Mouse (Mus musculus) retina, embryonic 14.5 days (tissue): ENCODE data around the gene Kcnip2.

Source experiments
- DNase-seq: peaks from one replicate; pipeline ENCODE4 v3.0.0-alpha.2; 2015; ENCODE audit warnings: low spot score

The Kcnip2 gene

DNA sequence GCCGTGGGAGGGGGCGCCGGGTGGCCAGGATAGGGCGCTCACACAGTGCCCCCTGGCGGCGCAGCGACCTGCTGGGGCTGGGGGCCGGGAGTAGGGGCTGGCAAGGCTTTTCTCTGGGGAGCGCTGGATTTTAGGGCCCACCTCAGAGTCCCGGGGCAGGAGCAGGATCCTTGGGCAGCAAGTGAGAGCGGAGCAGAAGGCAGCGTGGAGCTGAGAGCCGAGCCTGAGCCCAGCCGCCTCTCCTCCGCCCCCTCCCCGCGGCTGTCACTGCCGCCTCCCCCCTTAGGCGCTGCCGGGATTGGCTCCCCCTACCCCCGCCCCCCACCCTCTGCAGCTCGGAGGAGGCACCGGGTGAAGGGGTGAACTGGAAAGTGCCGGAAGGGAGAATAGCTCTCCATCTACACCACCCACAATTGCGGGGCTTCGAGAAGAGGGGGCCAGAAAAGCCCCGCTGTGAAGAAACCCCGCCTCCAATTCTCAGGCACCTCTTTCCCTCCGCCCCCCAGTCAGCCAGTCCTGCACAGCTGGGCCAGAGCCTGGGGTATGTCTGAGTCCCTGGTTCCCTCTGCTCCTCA lies at the start of gene Kcnip2:
Kcnip2 (minus strand) TSS at position 231 of the 575 bp plus-strand sequence.
- DNase-seq = peak; percentile 69

DNA sequence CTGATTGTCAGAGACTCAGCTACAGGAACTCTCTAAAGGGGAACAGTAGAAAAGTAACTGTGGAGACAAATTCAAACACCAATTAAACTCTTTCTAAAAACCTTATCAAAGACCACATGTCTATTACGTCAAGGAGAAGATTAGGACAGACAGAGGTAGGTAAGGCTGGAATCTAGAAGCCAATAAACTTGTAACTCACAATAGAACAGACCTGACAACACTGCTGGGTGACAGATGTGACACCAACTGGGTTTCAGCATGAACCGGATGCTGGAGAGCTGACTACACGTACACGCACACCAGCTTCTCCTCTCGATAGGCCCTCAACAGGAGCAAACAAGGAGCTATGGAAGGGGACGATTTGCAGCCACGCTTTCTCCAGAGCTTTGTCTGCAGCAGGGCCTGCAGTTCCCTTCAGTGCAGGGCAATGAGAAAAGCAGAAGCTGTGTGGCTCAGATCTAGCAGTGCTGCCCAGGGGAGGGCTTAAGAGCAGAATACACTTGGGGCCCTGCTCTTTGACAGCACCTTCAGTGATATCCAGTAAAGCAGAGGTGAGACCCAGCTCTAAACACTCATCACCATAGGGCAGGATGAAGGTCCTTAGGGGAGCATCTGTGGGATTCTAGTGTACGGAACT lies 39.5 kb upstream of the Kcnip2 start:
- DNase-seq = no peak

DNA sequence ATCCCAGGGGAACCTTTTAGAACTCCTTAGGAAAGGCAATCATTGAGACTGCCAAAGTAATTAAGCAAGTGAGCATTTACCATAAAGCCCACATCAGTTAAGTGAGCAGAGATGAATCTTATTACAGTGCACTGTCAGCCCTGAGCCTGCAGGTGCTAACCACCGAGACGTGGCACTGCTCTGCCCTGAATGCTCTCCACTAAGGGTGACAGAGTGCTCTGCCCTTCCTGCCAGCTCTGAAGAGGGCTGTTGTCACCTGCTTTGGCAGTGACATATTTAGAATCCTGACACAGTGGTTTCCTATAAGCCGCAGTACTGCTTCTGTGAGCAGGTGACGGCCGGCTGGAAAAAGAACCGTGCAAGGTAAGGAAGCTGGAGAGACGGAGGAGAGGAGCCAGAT lies 38.7 kb upstream of the Kcnip2 start:
- DNase-seq = no peak

DNA sequence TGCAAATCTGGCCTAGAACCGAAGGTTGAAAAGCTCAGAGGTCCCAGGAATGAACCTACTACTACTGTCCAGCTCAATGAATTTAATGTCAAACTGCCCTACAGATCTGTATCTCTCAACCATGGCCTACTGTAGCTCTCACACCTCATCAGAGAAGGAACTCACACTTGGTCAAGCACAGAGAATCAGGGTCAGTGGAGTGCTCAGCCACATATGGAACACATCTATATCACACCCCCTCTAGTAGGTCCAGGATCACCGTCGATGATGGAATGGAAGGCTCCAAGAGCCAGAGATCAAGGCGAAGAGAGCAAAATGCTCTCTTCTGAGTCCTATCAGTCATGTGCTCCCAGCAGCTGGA lies 31.9 kb upstream of the Kcnip2 start:
- DNase-seq = no peak

DNA sequence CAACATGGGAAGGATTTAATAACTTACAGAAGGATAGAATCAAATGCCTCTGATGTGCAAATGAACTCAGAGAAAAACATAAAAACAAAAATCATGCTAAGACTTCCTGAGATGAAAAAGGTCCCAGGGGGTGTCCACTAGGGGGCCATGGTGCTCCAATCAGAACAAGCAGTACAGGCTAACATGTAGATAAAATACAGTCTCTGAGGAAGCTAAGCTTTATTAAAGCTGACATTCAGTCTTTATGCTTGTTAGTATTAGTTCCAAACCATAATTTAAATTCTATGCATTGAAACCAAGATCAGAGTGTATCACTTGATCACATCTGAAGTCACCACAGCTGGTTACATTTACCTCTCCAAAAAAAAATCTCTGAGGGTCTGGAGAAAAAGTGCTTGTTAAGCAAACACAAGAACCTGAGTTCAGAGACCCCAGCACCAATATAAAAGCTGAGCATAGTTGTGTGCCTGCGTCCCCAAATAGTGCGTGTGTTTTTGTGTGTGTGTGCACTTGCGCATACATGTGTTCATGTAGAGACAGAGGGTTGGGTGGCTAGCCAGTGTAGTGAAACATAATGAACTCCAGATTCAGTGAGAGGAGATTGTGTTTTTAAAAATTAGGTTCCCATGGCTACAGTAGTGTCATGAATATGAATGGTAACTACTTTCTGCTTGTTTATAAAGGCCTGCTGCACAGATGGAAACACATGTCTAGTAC lies 31.3 kb upstream of the Kcnip2 start:
- DNase-seq = no peak

DNA sequence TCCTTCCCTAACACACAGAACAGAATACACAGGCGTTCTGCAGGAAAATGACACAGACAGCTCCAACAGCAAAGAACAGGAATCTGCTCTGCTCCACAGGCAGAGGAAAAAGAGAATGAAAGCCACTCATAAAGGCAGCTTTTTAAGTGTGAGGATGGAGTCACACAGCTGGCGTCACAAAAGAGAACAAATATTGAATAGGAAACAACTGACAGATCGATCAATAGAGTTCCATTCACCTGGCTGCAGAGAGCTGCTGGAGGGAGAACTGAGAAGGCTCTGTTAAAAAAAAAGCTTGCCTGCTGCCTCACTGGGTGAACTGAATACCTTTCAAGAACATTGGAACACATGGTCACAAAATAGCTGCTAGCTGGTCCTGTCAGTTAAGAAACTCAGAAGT lies 28.3 kb upstream of the Kcnip2 start:
- no peak for DNase-seq

DNA sequence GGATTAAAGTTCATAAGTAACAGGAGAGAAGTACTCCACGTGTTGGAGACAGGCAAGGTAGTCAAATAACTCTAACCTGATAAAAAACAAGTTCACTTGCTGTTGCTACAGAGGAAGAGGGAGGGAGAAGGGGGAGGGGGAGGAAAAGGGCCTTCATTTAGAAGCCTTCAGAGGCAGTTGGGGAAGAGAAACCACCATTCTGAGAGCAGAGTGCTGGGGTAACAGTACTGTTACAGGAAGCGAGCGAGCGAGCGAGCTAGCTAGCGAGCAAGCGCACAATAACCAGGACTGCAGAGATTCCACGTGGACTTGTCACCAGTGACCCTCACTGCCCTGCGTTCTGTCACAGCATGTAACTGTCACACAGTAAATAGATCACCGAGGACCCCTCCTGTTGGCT lies 27.6 kb upstream of the Kcnip2 start:
- DNase-seq = peak; percentile 28

DNA sequence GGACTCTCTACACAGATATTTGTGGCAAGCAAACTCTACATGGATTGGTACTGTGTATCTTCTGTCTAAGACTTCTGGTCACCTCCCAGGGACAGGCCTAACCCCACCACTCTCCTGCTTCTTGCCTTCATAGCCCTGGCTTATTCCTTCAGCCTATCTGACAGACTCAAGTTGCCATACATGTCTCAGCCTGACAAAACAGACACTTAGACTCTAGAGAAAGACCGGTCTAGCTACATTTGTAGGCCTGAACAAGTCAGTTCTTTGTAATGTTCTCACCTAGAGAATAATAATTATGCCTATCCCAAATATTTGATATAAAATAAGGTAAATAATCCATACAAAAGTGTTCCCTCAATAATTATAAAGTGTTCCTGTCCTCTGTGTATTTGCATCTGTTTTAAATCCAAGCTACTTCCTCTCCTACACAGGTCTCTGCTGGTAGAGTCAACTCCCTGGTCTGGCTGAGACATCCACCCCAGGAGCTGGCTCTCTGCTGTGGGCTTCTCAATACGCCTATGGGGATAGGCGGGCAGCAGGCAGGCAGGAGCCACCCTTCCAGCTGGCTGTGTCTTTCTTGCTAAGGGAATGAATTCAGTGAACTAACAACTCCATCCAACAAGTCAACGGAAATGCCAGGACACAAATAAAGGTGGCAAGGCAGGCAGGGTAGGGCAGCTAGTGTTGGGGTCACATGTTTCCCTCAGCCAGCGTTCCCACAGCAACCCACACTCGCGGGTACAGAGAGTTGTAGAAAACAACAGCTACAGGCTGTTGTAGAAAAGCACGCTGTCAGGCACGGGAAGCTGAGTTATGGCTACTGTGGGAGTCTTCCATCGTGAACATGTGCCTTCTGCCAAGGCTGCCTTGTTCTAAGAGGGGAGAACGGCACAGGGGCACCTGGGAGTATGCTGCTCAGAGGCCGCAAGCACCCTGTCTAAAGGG lies 21.5 kb upstream of the Kcnip2 start:
- no peak for DNase-seq

DNA sequence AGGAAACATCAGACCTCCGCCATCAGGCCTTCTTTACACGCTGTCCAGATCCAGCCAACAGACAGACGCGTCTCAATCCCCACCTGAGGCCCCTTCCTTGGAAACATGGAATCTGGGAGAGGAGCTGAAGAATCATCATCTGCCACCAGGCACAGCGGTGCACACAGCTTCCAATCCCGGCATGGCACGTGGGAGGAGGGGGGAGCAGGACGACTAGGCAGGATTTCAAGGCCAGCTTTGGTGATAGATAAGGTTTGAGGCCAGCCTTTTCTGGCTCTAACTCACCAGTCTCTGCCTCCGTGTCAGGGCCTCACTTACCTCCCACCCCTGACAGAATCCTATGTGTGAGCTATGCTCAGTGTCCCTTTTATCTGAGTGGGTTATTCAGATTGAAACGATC lies 19.6 kb upstream of the Kcnip2 start:
- DNase-seq = no peak

DNA sequence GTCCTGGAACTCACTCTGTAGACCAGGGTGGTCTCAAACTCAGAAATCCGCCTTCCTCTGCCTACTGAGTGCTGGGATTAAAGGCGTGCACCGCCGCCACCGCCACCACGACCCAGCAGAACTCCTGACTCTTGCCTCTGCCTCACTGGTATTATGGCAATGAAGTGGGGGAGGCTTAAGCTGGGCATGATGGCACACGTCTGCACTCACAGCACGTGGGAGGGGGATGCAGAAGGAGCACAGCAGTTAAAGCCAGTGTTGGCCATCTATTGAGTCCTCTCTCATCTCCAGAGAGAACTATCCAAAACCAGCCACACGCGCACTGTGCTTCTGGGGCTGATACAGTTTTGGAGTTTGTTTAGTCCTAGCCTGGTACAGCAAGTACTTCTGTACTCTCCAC lies 17.8 kb upstream of the Kcnip2 start:
- DNase-seq = no peak

DNA sequence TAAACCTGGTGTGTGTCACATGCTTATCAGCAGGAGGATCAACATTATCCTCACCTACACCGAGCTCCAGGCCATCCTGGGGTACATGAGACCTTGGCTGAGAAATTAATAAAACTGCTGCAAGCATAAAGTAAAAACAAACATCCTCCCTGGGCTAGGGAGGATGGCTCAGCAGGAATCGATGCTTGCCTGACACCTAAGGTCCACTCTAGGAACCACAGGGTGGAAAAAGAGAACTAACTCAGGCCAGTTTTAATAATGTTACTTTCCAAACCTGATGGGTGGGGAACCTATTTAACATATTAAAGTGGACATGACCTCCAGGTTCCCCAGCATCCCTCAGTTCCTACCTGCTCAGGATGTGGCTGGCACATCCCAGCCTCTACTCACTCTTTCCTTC lies 14.8 kb upstream of the Kcnip2 start:
- no peak for DNase-seq

DNA sequence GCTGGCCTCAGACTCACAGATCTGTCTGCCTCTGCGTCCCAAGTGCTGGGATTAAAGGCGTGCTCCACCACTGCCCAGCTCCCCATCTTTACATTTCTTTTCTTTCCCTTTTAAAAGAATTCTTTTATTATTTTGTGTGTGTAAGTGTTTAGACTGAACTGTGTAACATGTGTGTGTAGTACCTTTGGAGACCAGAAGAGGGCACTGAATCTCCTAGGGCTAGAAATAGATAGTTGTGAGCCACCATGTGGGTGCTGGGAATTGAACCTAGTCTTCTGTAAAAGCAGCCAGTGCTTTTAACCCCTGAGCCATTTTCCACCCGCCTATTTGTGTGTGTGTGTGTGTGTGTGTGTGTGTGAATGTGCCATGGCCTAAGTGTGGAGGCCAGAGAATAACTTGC lies 11.9 kb upstream of the Kcnip2 start:
- no peak for DNase-seq

DNA sequence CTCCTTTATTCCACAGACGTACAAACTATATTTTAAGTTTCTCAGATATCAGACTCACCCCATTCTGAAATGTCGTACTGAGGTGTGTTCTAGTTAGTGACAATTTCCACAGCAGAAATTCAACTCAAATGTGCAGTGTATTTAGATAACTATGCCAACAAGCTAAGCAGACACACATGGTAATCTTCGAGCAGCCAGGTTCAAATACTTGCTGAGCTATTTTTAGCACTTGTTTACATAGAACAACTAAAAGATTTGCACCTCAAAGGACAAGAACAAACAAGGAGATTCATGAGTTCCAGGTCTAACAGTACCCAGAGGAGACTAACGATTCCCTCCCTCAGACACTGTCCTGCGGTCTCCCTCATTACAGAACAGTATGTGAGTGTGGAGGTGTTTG lies 11.3 kb upstream of the Kcnip2 start:
- DNase-seq = no peak

DNA sequence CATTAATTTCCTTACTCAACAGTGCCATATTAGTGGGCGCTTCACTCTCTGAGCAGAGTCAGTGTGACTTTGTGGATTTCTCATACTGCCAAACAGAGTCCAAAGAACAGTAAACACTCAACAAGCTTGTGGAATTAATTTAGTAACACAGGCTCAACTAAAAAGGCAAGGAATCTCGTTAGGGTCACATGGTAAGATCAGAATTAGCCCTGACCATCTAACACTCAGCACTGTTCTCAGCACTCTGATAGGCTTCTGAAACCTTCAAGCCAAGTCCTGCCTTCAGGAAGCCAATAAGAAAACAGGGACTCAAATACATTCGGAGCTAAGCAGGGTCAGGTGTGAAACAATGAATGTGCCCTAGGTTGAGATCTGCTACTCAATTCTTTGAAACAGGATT lies 10.3 kb upstream of the Kcnip2 start:
- no peak for DNase-seq

DNA sequence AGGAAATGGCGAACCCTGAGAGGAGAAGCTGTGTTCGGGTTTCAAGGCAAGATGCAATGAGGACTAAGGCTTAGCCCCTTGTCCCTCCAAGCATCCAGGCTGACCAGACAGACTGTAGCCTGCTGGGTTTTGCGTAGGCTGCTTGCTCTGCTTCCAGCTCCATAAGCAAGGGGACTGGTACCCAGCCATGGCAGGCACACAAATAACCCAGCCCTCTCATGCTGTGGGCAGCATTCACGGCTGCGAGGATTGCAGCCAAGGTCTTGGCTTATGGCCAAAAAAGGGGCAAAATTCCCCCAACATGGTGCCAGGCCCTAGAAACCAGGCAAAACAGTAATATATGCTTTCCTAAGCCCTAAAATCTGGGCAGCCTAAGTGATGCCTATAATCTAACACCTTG lies 6.0 kb upstream of the Kcnip2 start:
- DNase-seq = no peak

DNA sequence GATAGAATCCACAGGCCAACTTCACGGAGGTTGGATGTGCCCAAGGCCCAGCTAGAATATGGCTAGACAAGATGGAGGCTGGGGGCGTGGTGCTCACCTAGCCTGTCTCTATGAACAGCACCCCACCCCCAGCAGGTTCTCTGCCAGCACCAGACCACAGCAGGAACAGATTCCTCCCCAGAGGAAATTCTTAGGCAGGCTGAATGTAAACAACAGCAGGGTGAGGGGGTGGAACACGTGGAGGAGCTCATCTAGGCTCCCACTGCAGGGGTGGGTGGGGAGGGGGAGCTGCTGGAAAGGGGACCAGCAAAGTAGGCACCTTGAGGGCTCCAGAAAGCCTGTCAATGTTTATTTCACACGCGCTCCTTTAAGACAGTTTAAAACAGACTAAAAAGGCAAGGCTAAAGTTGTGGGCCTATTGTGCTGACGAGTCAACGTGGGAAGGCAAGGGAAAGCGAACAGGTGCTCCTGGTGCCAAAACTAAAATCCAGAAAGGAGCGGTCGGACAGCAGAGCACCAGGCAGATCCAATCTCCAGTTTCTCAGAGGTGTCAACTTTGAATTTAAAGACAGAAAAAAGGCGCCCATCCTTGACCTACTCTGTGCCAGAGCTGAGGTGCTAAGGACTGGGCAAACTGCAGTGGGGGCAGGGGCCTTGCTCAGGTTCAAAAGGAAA lies 2.1 kb upstream of the Kcnip2 start:
- DNase-seq = no peak

DNA sequence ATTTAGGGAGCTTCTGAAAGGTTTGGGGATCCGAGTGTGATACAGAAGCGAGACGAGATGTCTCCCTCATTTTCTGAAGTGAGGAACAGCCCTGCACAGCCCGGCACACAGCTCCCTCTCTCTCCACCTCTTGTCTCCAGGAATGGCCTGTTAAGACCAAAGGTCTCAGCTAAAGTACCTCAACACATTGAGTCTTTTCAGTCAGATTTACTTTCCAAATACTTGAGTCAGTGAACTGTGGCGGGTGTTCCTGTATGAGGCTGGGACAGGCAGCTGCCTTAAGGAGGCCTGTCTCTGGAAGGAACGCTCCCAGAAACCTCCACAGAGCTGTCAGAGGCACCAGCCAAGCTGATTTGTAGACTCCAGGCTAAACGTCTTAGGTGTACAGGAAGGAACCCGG lies 866 bp upstream of the Kcnip2 start:
- no peak for DNase-seq

DNA sequence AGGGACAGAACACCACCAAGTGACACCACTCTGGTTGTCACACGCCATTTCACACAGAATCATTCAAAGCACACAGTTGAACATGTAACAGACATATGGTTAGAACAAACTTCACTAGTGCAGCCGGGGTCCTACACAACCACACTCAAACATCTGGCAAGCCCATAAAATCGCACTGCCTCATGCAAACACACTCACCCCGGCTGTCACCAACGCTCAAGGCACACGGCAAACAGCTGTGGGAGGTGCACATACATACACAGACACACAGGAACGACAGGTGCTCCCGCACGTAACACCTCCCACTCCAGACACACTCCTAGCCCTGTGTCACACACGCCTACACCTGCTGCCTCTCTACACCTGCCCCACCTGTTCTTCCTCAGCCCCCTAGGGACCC lies 691 bp downstream of the Kcnip2 start:
- no peak for DNase-seq

DNA sequence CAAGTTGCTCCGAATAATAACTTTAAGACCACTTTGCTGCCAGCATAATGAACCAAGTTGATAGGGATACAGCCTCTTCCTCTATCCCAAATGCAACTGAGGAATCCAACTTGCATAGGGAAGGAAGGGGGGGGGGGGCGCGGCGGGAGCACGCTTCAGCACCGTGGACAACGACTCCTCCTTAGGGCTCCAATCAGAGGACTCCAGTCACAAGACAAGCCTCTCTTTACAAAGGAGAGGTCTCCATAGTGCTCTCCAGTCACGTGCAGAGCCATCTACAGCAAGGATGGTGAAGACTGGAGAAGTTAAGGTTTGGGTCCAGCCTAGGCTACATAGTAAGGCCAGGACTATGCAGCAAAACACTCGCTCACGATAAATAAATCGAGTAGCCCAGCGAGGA lies 2.1 kb downstream of the Kcnip2 start:
- DNase-seq = peak; percentile 58

DNA sequence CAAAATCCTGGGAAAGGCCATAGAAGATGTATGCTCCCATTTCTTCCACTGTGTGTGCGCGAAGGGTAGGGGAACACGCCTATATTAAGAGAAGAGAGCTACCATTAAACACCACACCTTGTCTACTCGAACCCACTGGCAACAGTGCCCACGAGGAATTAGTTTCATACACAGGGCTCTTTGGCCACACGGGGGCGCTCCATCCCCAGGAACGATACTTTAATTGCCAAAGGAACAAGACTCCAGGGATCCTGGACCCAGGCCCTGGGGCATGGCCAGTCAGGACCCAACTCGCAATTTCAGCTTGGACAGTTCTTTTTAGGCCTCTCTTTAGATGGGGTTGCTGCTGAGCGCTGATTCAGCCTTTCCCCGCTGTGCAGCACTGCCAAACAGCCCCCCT lies 2.6 kb downstream of the Kcnip2 start:
- DNase-seq = peak; percentile 91

DNA sequence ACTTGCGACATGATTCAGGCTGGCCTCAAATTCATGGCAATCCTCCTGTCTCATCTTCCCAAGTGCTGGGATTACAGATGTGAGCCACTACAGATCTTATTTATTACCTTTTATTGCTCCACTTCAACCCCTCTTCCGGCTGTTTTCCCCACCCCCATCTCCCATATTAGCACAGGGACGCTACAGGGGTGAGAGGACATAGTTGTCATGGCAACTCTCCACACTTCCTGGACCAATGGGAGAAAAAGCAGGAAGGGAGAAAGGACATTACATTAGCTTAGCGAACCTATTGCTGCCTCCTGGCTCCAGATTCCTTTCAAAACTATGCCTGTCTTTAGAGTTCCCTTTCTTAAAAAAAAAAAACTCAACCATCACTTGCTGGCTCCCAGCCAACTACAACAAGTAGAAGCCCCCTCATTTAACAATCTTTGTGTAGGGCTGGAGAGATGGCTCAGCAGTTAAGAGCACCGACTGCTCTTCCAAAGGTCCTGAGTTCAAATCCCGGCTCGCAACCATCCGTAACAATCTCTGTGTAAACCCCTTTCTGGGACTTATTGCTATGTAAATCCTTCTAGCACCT lies 3.1 kb downstream of the Kcnip2 start:
- DNase-seq = peak; percentile 55

DNA sequence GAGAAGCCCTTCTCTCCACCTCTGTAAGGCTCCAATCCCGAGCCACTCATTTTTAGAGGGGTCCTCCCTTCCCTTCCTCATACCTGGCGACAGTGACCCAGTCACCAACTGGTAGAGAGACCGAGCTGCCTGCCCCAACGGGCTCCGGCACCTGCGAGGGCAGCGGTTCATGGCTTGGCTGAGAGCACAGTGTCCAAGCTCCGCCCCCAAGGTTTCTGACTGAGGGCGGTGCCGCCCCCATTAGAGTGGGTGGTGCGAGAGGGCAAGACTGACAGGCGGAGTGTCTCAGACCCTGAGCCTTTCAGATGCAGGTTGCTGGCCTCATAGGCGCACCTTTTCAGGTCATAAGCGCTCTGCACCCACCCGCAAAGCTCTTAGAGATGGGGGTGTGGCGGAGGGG lies 3.7 kb downstream of the Kcnip2 start:
- peak; percentile 72 for DNase-seq
